Mouse (Mus musculus): ENCODE measurements around the gene Aagab.

Aagab gene

DNA sequence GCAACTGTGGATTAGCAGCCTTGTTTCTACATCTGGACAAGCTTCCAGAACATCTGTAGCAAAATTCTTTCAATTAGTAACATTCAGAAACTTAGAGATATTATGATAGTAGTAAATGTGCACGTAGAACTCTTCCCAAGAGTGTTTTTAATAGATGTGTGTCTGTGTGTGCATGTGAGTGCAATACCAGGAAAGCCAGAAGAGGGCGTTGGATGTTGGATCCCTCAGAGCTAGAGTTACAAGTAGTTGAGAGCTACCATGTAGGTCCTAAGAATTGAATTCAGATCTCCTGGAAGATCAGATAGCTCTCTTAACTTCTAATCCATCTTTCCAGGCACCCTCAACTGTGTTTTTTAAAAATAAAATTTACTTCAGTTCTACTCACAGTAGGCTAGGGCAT lies 4.1 kb downstream of the Aagab start:
- DNase-seq (ENCODE audit: low spot score): peak; percentile 13

DNA sequence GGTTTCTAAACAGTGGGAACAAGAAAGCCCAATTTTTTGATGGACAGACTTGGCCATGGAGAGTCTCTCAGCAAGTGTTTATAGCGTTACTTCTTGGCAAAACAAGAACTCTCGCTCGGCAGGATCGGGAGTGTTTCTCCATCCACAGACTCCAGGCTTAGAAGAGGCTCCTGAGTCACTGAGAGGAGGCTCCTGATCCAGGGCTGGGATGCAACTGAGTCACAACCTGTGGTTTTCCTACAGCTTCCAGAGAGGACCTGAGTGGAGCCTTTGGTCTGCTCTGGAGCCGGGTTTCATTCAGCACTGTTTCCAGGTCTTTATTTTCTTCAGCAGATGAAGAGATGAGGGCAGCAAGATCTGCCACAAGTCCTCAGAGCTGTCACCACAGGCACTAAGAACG lies 5.5 kb downstream of the Aagab start:
- no peak for DNase-seq (ENCODE audit: low spot score)

DNA sequence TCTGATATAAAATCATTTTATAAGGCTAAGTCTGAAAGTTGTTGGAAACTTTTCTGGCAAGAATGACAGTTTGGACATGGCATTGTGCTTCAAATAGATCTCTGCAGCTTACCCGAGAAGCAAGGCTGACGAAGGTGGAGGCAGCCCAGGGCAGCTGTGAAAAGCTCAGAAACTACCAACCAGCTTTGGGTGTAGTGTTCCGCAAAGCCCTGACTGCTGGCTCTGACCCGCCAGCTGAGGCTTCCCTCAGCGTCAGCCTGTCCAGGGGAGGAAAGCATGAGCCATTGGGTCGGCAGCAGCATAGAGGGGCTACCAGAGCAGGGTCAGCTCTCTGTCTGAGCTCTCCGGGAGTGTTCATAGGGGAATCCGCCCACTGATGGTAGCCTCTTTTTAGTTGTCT lies 6.8 kb downstream of the Aagab start:
- no peak for DNase-seq (ENCODE audit: low spot score)

DNA sequence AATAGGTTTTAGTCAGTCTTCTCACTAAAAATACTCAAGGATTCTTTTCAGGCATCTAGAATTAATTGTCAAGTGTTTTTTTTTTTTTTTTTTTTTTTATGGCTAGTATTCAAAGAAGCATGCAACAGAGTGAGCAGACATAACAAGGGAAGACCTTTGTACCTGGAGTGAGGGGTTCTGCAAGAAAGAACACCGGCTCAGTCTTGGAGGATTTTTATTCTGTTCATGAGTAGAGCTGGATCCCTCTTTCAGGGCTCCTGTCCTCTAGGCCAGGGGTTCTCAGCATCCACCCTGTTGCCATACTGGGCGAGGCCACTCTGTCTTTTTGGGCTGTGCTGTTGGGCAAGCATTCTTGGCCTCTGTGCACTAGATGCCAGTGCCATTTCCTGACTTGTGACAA lies 7.3 kb downstream of the Aagab start:
- DNase-seq (ENCODE audit: low spot score): no peak

DNA sequence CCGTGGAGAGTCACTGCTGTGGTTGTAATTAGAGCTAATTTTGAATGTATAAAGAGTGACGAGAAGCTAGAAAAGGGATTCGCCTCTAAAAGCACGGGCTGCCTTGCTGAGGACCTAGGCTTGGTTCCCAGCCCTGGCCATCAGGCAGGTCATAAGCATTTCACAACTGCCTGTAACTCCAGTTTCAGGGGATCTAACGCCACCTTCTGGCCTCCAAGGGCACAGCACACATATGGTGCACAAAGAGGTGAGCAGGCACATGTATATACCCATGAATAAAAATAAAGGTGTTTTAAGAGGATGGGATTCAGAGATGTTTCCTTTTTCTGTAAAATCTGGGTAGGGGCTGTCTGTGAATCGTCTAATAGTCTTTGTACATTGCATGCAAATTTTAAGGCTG lies 7.8 kb downstream of the Aagab start:
- no peak for DNase-seq (ENCODE audit: low spot score)

DNA sequence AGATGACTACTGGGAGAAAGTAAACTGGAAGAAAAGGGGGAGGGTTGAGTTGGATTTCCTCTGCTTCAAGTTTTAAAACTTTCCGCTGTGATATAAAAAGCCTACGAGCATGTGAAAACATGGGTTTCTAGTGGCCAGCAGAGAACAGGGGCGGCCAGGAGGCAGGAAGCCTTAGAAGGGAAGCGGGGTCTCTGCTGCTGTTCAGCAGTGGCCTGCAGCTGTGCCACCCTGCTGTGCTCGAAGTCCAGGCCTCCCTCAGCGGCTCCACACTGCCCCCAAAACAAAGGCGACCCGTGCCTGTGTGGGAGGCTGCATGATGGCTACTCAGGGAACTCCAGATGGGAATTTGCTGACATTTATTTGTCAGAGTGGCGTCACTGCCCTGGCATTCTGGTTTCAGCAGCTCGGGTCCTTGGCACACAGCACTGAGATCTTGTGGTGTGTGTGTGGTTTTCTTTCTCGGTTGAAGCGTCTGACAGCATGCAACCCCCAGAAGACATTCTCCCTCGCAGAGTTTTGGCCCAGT lies 8.4 kb downstream of the Aagab start:
- DNase-seq (ENCODE audit: low spot score): no peak

DNA sequence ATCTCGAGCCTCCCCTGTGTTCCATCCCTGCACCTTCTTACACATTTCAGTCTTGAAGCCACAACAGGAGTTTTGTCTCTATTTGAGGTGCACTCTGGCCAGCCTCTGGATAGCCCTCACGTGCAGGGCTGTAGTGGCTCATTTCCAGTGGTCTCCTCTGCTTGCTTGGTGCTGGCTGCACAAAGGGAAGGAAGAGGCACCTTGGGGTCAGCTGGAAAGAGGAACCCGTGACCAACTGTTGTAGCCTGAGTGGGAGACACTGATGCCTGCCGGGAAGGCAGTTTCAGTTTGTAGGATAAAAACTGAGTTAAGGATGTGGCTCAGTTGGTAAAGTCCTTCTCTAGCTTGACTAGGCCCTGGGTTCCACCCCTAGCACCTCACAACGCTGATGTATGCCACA lies 9.5 kb downstream of the Aagab start:
- no peak for DNase-seq (ENCODE audit: low spot score)

DNA sequence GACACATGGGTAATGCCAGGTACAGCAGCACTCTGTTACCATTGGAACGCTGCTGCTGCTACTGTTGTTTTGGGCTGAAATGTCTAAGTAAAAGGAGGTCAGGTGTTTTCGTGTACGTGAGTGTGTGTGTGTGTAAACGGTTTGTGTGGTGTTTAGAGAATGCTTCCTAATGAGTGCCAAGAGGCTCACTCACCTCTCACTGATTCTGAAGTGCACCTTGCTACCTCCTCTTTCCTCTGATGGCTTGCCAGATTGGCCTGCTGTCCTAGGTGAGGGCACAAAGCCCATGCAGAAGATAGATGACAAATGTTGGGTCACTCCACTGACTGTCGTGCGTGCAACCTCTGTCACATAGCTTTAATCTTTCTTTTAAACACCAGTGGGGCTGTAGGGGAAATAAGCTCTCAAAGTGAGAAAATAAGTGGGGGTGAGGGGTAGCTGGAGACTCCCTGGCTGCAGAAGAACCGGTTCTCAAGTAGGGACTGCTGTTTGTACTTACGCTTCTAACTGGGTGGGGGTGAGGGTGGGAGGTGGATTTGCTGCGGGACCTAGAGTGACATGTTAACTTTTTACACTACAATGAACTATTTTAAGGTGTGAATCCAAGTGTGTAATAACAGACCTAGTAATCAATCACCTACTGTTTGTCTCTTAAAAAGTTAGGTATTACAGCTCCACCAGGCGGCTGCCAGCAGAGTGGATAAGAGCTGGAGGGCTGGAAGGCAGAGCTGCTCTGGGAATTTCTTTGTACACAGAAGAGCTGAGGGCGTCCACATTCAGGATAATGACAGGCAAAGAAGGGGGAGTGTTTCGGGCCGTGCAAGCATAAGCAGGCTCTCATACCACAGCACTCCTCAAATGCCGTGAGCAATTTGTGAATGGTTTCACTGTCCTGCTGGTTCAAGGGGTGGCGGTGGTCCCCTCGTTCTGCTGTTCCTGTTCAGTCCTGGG lies 10.4 kb downstream of the Aagab start:
- DNase-seq (ENCODE audit: low spot score): no peak

DNA sequence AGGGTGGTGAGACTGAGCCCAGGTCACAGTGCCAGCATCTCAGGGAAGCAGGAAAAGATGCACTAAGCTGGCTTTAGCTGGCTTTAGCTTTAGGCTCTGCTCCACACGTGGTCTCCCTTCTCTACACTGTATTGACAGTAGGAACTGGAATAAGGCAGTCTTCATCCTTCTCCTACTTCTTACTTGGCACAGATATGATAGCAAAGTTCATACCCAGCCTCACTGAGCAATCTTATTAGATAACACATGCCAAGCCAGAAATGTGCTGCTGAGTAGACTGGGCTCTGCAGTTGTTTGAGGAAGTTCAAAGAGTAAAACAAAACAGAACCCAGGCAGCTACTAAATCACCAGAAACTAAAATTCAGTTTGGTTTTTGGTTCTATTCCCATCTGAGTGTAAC lies 11.1 kb downstream of the Aagab start:
- DNase-seq (ENCODE audit: low spot score): no peak

DNA sequence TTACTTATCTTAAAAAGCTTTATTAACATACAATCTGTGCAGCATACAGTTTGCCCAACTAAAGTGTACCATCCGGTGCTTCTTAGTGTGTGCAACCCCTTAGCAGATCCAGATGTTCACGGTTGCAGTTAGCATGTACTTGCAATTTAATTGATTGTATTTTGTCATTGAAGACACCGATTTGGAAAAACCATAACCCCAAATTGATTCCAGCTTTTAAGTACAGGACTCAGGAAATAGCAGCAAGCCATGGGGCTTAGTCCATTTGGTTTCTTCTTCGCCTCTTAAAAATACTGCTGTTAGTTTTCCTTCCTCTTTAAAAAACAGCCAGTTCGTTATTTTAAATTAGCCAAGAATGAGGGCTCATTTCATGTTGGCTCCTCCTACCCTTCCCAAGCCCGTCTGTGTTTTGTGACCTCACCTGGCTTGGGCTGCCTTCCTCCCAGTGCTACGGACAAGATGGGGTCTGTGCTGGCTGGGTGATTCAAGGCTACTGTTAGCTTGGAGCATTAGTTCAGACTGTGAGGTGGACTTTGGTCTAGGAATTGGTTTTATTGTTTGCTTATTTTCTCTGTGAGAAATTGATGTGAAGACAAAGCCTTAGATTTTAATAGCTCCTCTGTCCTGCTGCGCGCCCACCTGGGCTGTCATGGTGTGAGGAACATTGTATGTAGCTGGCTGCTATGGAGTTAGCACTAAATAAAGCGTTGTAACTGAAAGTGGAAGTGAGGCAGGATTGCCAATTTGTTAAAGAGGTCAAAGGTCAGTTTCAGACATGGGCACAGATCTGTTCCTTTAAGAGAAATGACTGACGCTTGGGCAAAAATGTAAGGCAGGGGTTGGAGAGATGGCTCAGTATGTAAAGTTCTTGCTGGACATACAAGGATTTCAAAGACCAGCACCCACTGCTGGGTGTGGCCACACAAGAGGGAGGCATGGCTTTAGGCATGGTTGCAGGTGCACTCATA lies 11.8 kb downstream of the Aagab start:
- DNase-seq (ENCODE audit: low spot score): no peak

DNA sequence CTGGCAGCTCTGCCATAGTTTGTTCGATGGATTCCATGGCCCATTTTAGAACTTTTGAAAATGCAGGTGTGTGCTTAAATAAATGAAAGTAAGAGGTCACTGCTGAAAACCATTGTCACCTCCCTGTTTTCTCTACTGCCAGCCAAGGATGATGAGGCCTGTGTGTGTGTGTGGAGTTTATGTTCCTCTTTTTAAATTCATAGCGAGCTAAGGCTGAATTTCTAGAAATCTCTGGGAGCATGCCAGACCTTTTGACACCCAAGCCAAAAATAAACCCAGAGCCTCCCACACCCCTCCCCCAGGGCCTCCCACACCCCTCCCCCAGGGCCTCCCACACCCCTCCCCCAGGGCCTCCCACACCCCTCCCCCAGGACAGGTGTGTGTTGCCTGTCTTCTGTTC lies 15.5 kb downstream of the Aagab start:
- no peak for DNase-seq (ENCODE audit: low spot score)

DNA sequence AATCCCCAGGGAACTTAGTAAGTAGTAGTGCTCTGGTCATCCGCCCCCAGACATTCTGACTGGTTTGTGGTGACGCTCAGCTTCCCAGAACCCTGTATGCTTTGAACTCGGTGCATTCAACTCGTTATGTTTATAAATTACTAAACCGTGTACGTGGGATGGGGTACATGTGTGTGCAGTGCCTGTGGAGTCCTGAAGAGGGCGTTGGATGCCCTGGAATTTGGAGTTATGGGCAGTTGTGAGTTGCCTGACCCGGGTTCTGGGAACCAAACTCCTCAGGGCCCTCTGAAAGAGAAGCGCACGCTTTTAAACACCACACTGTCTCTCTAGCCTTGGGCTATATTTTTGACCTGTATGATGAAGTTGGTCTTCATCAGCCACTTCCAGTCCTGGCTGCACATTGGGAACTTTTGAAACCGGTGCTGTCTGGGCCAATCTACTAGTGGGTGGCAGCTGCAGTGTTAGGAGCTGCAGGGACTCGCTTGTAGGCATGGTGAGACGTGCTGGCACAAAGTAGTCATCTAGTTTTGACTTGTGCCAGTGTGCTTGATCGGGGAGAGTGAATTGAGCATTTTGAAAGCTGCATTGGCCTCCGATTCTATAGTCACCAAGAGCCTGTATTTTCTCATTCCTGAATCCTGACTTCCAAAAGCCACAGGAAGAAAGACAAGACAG lies 21.6 kb downstream of the Aagab start:
- no peak for DNase-seq (ENCODE audit: low spot score)

DNA sequence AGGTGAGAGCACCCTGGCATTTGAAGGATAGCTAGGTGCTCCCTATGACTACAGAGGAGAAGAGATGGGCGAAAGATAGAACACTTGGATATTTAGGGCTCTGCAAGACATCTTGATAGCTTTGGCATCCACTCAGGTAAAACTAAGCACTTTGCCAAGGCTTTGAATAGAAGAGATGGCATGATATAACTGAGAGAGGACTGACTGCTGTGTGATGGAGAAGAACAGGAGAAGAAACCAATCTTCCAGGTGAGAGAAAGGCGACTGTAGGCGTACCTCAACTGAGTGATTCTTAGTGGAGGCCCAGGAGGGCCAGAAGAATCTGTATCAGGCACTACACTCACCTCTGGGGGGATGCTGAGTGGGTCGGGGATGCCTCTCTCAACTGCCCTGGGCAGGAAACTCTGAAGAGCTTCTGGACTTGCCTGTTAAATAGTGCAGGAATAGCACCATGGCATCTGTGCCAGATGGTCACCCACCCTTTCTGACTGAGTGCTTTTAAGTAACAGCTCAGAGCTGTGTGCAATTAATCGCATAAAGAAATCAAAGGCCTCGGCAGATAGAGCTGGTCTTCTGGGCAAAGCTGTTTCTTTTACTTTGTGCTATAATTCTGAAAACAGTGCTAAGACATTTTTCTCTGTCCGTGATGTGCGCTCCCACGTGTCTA lies 22.8 kb downstream of the Aagab start:
- no peak for DNase-seq (ENCODE audit: low spot score)

DNA sequence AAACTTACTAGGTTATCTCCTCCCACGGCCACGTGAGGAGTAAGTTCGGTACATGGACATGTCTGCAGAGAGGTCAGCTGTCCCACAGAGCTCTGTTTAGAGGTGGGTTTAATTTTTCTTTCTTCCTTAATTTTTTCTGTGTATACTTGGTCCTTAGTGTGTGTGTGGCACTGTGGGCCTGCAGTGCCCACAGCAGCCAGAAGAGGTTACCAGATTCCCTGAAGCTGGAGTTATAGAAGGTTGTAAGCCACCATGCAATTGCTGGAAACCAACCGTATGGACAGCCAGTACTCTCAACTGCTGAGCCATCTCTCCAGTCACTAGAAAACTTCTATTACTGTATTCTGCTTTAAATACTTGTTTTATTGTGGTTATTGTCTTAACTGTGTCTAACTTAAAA lies 29.6 kb downstream of the Aagab start:
- no peak for DNase-seq (ENCODE audit: low spot score)

DNA sequence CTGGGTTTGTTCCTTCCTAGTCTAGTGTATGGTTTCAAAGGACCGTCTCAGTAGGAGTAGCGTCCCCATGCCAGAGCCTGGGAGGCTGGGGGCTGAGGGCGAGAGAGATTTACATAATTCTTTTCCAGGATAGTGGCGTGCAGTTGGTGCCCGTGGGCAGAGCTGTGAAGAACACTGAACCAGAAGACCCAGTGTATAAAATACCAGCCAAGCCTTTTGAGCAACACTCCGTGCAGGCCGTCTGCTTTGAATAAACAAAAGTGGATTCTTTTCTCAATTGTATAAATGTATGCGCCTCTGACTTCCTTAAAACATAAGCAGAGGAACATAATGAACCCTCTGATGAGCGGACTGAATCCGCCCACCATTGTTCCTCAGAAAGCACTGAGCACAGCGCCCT lies 30.5 kb downstream of the Aagab start:
- no peak for DNase-seq (ENCODE audit: low spot score)

DNA sequence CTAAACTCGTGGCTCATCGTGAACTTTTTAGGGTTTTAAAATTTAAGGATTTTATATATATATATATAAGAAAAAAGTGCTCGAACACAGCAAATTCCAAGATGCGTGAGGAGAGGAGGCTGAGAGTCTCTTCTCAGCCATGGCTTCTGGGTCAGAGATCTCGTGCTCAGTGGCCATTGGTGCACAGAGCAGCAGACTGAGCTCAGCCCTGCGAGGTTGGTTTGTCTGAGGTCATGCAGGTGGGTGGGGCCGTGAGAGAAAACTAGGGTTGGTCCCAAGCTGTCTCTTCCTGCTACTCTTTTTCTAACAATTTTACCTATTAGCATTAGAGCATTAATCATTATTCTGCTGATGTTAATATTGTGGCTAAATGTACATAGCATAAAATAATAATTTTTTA lies 30.9 kb downstream of the Aagab start:
- DNase-seq (ENCODE audit: low spot score): no peak

DNA sequence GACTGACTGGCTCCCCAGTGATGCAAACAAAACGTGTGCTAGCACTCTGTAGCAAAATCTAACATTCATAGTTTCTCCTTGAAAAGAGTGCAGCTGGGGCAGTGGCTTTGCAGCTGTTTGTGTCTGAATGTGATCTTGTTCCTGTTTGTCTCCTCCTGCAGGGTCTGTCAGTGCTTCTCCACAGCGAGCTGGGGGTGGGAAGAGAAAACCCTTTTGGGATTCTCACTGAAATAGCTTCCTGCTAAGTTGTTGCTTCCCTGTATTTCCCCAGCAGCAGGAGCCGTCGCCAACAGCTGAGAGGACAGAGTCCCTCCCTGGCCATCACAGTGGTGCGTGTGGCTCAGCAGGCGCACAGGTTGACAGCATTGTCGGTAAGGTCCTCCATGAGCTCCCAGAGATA lies 33.7 kb downstream of the Aagab start:
- no peak for DNase-seq (ENCODE audit: low spot score)

DNA sequence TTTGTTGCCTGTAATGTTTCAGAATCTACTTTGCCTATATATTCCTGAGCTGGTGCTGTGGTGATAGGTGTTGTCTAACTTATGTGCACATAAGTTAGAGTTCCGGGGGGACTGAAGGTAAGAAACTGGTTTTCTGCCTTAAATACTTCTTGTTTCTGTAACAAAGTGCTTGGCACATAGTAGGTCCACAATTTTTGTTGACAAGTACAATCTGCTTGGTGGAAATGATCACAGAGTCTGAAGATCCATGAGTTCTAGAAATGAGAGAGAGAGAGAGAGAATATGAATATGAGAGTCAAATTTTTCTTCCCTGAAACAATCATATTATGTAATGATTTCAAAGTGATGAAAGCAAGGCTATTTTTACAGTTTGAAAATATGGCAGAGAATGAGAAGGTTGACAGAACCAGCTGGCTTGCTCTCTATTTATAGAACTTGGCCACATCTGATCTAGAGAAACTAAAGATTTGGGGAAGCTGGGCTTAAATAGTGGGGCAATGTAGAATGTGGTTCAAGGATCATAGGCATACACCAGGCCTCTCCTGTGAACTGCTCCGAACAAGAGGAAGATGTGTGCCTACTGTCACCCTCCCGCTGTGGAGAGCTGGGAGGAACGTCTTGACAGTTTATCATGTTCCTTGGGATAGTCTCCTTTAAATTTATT lies 39.7 kb downstream of the Aagab start:
- no peak for DNase-seq (ENCODE audit: low spot score)

DNA sequence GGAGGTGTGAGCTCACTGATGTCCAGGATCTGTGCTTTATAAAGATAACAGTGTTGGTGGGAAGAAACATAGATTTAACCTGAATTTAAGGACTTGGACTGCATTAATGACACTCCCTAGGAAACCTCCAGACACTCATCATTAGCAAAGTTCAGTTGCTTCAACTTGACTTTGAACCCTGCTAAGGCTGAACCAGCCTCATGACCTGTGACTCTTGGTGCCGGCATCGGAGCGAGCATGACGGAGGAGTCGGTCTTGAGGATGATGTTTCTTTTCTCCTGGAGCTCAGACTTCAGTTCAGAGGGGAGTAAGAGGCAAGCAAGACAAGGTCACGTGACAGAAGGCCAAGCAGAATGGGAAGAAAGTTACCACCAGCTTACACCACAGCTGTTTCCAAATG lies 41.6 kb downstream of the Aagab start:
- DNase-seq (ENCODE audit: low spot score): no peak

DNA sequence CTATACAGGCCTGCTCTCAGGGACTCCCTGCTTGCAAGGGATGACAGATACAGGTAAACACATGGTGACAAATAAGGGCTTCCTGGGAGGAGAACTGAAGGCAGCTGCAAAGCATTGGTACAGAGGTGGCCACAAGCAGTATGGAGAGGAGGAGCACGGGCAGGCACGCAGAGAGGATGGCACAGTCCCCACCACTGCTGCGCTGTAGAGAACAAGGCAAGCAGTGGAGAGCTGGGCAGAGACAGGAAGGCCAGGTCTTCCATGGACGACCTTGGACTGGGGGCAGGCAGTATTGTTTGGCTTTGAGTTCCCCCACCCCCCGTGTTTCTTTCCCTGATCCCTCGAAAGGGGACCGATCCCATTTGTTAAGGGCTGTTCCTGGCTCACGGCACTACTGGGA lies 42.6 kb downstream of the Aagab start:
- DNase-seq (ENCODE audit: low spot score): no peak

Measured in c-Kit-positive CD71-positive TER-119-positive erythroid progenitor cells, embryonic 14.5 days (primary cell).